Mouse (Mus musculus) CH12.LX (cell line): ENCODE data around the gene Evi5.

Experiments
- BHLHE40 ChIP-seq: IDR thresholded peaks from 2 replicates; pipeline ENCODE4 v1.6.1; 2011; ENCODE audit warnings: mild to moderate bottlenecking, low read depth, low read length, improper control_type of control experiment
- CTCF ChIP-seq, 2 experiments: IDR thresholded peaks in 1 of 2; conservative IDR thresholded peaks in 1 of 2; 2 replicates each; pipeline ENCODE4 v1.5.1; 2011 to 2012; ENCODE audit warnings: low read depth in 2 of 2, low read length in 2 of 2, improper control_type of control experiment in 1 of 2, inconsistent platforms in 1 of 2, mild to moderate bottlenecking in 1 of 2, moderate library complexity in 1 of 2
- ELF1 ChIP-seq: IDR thresholded peaks from 2 replicates; pipeline ENCODE4 v1.6.1; 2014; ENCODE audit warnings: low read depth, mild to moderate bottlenecking, inconsistent platforms, low read length, improper control_type of control experiment
- EP300 ChIP-seq: IDR thresholded peaks from 2 replicates; pipeline ENCODE4 v1.6.1; 2011; ENCODE audit warnings: low read length, improper control_type of control experiment
- GABPA ChIP-seq: IDR thresholded peaks from 2 replicates; pipeline ENCODE4 v1.6.1; 2012; ENCODE audit warnings: low read depth, low read length, improper control_type of control experiment, inconsistent platforms; ENCODE audit not compliant: insufficient replicate concordance
- KAT2A ChIP-seq: IDR thresholded peaks from 2 replicates; pipeline ENCODE4 v1.6.1; 2012; ENCODE audit warnings: low read length, improper control_type of control experiment, inconsistent platforms; ENCODE audit not compliant: insufficient replicate concordance
- MAX ChIP-seq: IDR thresholded peaks from 2 replicates; pipeline ENCODE4 v1.6.1; 2011; ENCODE audit warnings: low read length, improper control_type of control experiment
- MAZ ChIP-seq: IDR thresholded peaks from 2 replicates; pipeline ENCODE4 v1.6.1; 2012; ENCODE audit warnings: low read depth, mild to moderate bottlenecking, inconsistent platforms, low read length, improper control_type of control experiment, moderate library complexity
- MXI1 ChIP-seq: IDR thresholded peaks from 2 replicates; pipeline ENCODE4 v1.6.1; 2011; ENCODE audit warnings: mild to moderate bottlenecking, low read depth, low read length, improper control_type of control experiment
- POLR2A ChIP-seq: IDR thresholded peaks from 2 replicates; pipeline ENCODE4 v1.6.1; 2011; ENCODE audit warnings: low read depth, mild to moderate bottlenecking, improper control_type of control experiment, low read length
- TBP ChIP-seq: conservative IDR thresholded peaks from 2 replicates; pipeline ENCODE4 v1.6.1; 2011; ENCODE audit warnings: low read depth, low read length, improper control_type of control experiment
- USF1 ChIP-seq: IDR thresholded peaks from 2 replicates; pipeline ENCODE4 v1.6.1; 2014; ENCODE audit warnings: low read depth, mild to moderate bottlenecking, inconsistent platforms, low read length, improper control_type of control experiment

DNA sequence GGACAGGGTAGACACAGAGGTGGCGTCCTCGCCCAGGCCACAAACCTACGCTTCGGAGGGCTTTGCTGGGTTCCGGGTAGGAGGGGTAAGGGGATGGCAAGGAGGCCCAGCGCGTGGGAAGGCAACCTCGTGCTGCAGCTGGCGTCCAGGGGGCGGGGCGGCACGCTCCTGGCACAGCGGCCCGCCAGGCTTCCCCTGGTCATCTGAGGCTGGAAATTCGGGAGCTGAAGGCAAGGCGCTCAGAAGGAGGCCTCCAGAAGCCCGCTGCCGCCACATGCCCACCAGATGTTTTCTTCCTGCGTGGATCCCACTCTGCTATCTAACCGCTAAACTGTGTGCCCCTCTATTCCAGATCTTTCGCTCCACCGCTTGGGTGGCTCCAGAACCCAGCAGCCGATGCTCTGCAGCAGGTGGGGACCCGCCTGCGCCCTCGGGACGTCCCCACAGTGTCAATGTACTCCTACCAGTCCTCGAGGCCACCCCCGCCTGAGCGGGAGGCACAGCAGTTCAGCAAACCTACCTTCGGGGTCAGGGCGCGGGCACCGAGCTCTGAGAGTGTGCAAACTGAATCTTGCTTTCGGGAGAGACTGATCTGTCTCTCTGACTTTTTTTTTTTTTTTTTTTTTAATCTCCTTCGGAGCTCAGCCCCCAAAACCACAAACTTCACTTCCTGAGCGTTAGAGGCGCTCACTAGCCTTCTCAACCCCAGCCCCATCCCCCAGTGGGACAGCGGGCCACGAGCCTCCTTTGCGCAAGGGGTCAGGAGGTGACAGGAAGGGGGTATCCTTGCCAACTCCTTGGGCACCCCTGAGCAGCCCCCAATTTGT lies 149.3 kb downstream of the Evi5 start, which contains the start of gene Gfi1:
- TF ChIP-seq ELF1 (peak; percentile 35; the same call in 1 of the 2 replicates), CTCF (conservative IDR thresholded peaks at IDR 0.05 in 1 of 2, IDR thresholded peaks at IDR 0.05 in 1 of 2; ENCODE audit: low read depth in 2 of 2, low read length in 2 of 2) (no peak), EP300 (no peak; the same call in 1 of the 2 replicates), TBP (no peak), GABPA (no peak), USF1 (no peak), MXI1 (peak; percentile 41; the same call in 1 of the 2 replicates), POLR2A (peak; percentile 46), MAZ (peak; percentile 72; the same call in 1 of the 2 replicates), BHLHE40 (peak; percentile 83), MAX (peak; percentile 70), KAT2A (no peak)
